Mouse (Mus musculus) Patski (cell line): ENCODE measurements at regions not wholly inside any gene's neighbourhood (a gene's known extent, or its start where the extent isn't known, plus 50 kb on each side); places are given as distances from the start of the nearest gene placed in this dataset.

Experiments
- ATAC-seq: fragments of 100-300 bp; one replicate; pipeline ENCODE4 v1.8.0; 2021
- CTCF ChIA-PET: fragments of 350-600 bp; sonication (Branson Sonifier 250); formaldehyde crosslinking; loops from one replicate; lab custom pipeline; 2022; ENCODE audit warnings: inconsistent platforms; lab: Charles Lee
- POLR2A ChIA-PET: fragments of 350-600 bp; sonication (Branson Sonifier 250); formaldehyde crosslinking; loops from one replicate; lab custom pipeline; 2022; ENCODE audit warnings: antibody characterized with exemption, inconsistent platforms; lab: Charles Lee
- DNase-seq: peaks from one replicate; pipeline ENCODE4 v3.0.0-alpha.2; 2011; ENCODE audit warnings: low read depth, low spot score
- H3K27me3 ChIP-seq: fragments of 371-371 bp; one replicate; pipeline ENCODE4 v1.5.1; 2021
- CTCF ChIP-seq: fragments of 100-300 bp; IDR thresholded peaks from one replicate; pipeline ENCODE4 v1.5.1; 2021
- in situ Hi-C: fragments of 300-500 bp; cut with MboI; formaldehyde crosslinking; loops from 3 replicates; pipeline ENCODE4 v1.11.1; 2018; ENCODE audit warnings: low pct_unique_long_range_greater_than_20kb, mixed read lengths

GRCm38 (mm10) chr4:4875257-4875656 is 82.1 kb upstream of the Impad1 start:
- no peak for TF ChIP-seq CTCF
- ATAC-seq: no peak
- in situ Hi-C loops: no loop called here
- POLR2A ChIA-PET: no interaction called here
- CTCF ChIA-PET: no interaction called here
- no peaks in the 10 kb centered on the region for H3K27me3 ChIP-seq
- no peak for DNase-seq

DNA sequence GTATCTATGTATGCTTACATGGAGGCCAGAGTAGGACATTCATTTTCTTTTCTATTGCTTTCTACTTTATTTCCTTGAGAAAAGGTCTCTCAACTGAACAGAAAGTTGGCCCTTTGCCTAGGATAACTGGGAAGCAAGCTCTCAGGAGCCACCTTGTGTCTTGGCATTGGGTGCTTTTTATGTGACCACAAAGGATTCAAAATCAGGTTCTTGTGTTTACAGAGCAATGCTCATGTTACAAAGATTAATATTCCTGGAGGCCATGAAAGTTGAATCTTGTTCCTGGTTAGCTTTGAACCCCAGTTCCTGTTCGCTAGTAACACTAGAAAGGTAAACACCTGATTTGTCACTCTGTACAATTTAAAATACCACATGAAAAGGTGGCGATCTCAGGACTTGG is 65.2 kb upstream of the Impad1 start:
- DNase-seq (no peak), ATAC-seq (no peak)
- POLR2A ChIA-PET: no interaction called here
- H3K27me3 ChIP-seq: no peaks in the 10 kb centered on the region
- no peak for TF ChIP-seq CTCF
- CTCF ChIA-PET: no interaction called here
- in situ Hi-C loops: no loop called here
